Mouse (Mus musculus) heart, embryonic 14.5 days (tissue): Measurements from ENCODE around the gene Pop4. TPM values are rescaled to one million over a fixed set of nuclear protein-coding genes. Genes with fewer than 3 reads are reported as not detected.

ENCODE experiments used
- ATAC-seq: fragments of 200-750 bp; cut with Nextera tagmentation; 2 replicates; pipeline ENCODE4 v1.8.0; 2017; ENCODE audit warnings: low read depth, moderate TSS enrichment; ENCODE audit not compliant: insufficient number of reproducible peaks, insufficient read depth, low FRiP score
- H3K27ac ChIP-seq, 2 experiments: fragments of 200-500 bp in 1 of 2; fragments of 300-500 bp in 1 of 2; sonication (generic) in 1 of 2; replicated peaks in 1 of 2; 2 replicates each; pipeline ENCODE4 v1.5.1; 2012 to 2014; ENCODE audit warnings: low read depth in 2 of 2, low read length in 2 of 2, control low read depth in 1 of 2, mild to moderate bottlenecking in 1 of 2, mixed read lengths in 1 of 2; ENCODE audit not compliant: control insufficient read depth in 1 of 2, insufficient read depth in 1 of 2
- H3K27me3 ChIP-seq: fragments of 300-500 bp; sonication (generic); 2 replicates; pipeline ENCODE4 v1.6.1; 2014; ENCODE audit warnings: mild to moderate bottlenecking, low read length, control low read depth; ENCODE audit not compliant: control insufficient read depth, insufficient read depth
- H3K36me3 ChIP-seq: fragments of 300-500 bp; sonication (generic); 2 replicates; pipeline ENCODE4 v1.6.1; 2014; ENCODE audit warnings: mild to moderate bottlenecking, control low read depth, low read length, mixed read lengths; ENCODE audit not compliant: control insufficient read depth, insufficient read depth
- H3K4me1 ChIP-seq, 2 experiments: fragments of 200-500 bp in 1 of 2; fragments of 300-500 bp in 1 of 2; sonication (generic) in 1 of 2; 2 replicates each; pipeline ENCODE4 v1.6.1; 2012 to 2014; ENCODE audit warnings: low read length in 2 of 2, control low read depth in 1 of 2, mixed read lengths in 1 of 2; ENCODE audit not compliant: control insufficient read depth in 2 of 2, insufficient read depth in 2 of 2
- H3K4me2 ChIP-seq: fragments of 300-500 bp; sonication (generic); 2 replicates; pipeline ENCODE4 v1.6.1; 2014; ENCODE audit warnings: mild to moderate bottlenecking, low read length
- H3K4me3 ChIP-seq, 2 experiments: fragments of 200-500 bp in 1 of 2; fragments of 300-500 bp in 1 of 2; sonication (generic) in 1 of 2; 2 replicates each; pipeline ENCODE4 v1.5.1; 2012 to 2014; ENCODE audit warnings: low read length in 2 of 2, mild to moderate bottlenecking in 2 of 2, control low read depth in 1 of 2, low read depth in 1 of 2, moderate library complexity in 1 of 2; ENCODE audit not compliant: control insufficient read depth in 1 of 2, insufficient read depth in 1 of 2
- H3K9ac ChIP-seq: fragments of 300-500 bp; sonication (generic); 2 replicates; pipeline ENCODE4 v1.6.1; 2014; ENCODE audit warnings: mild to moderate bottlenecking, low read length
- H3K9me3 ChIP-seq: fragments of 300-500 bp; sonication (generic); 2 replicates; pipeline ENCODE4 v1.6.1; 2016; ENCODE audit warnings: low read length, control low read depth; ENCODE audit not compliant: control insufficient read depth
- WGBS: fragments of 180-500 bp; shearing (Covaris S2); extraction: QIAGEN DNeasy Blood & Tissue Kit; methylation state at CpG from one replicate; pipeline ENCODE4 v1.1.7; 2014; 5-methylcytosine and 5-hydroxymethylcytosine counted together
- polyA plus RNA-seq: library from polyadenylated mRNA; unstranded; fragments of >200 nt; fragmentation: Nextera tagmentation; extraction: Ambion mirVana; gene quantifications from 2 replicates; pipeline ENCODE4 v1.2.1, GENCODE M21; 2014

Gene Pop4
- polyA plus RNA-seq, 1 experiment from 2014 or later = 41.2 TPM

- H3K4me3 ChIP-seq = no peak overlapping the region
- H3K4me2 ChIP-seq = no peak overlapping the region
- H3K27me3 ChIP-seq = no peaks in the 10 kb centered on the region
- H3K9ac ChIP-seq = no peak overlapping the region
- H3K9me3 ChIP-seq = no peaks in the 10 kb centered on the region
- ATAC-seq = no peak
- 88% methylated on average over 4 of the region's 4 CpGs for WGBS
- H3K27ac ChIP-seq = no peak overlapping the region
- H3K36me3 ChIP-seq = peaks cover 28% of the 10 kb centered on the region
- peaks cover 9 to 15% of the 10 kb centered on the region in 2 experiments for H3K4me1 ChIP-seq
Measured at GRCm38 (mm10) chr7:38219526-38219925, 51.7 kb downstream of the Pop4 start.

GRCm38 (mm10) chr7:38218631-38219367, 52.4 kb downstream of the Pop4 start:
- ATAC-seq = no peak
- no peaks in the 10 kb centered on the region for H3K27me3 ChIP-seq
- H3K4me3 ChIP-seq = no peak overlapping the region
- no peak overlapping the region for H3K4me2 ChIP-seq
- no peak overlapping the region for H3K9ac ChIP-seq
- H3K36me3 ChIP-seq = peaks cover 28% of the 10 kb centered on the region
- no peak overlapping the region for H3K27ac ChIP-seq
- H3K9me3 ChIP-seq = no peaks in the 10 kb centered on the region
- WGBS = 78% methylated on average over 8 of the region's 8 CpGs
- H3K4me1 ChIP-seq = peaks cover 9 to 14% of the 10 kb centered on the region in 2 experiments

GRCm38 (mm10) chr7:38217417-38218171, 53.6 kb downstream of the Pop4 start:
- no peak overlapping the region for H3K9ac ChIP-seq
- ATAC-seq = peak; percentile 72
- H3K36me3 ChIP-seq = peaks cover 28% of the 10 kb centered on the region
- H3K4me2 ChIP-seq = no peak overlapping the region
- H3K27me3 ChIP-seq = no peaks in the 10 kb centered on the region
- peaks cover 14 to 15% of the 10 kb centered on the region in 2 experiments for H3K4me1 ChIP-seq
- H3K27ac ChIP-seq = peak overlapping the region; percentile 27 to 43; a peak in 2 of 4 replicates
- no peak overlapping the region for H3K4me3 ChIP-seq
- H3K9me3 ChIP-seq = no peaks in the 10 kb centered on the region
- WGBS = 56% methylated on average over 5 of the region's 5 CpGs

GRCm38 (mm10) chr7:38215697-38216096, 55.5 kb downstream of the Pop4 start:
- Histone ChIP-seq H3K36me3 (peaks cover 19% of the 10 kb centered on the region), H3K4me1 (peaks cover 18 to 22% of the 10 kb centered on the region in 2 experiments), H3K4me3 (no peak overlapping the region), H3K4me2 (no peak overlapping the region), H3K27me3 (no peaks in the 10 kb centered on the region), H3K9ac (no peak overlapping the region), H3K9me3 (no peaks in the 10 kb centered on the region), H3K27ac (no peak overlapping the region)
- ATAC-seq = no peak
- 89% methylated on average over 6 of the region's 6 CpGs for WGBS

GRCm38 (mm10) chr7:38215281-38215680, 55.9 kb downstream of the Pop4 start:
- 69% methylated on average over 7 of the region's 7 CpGs for WGBS
- no peak overlapping the region for H3K4me2 ChIP-seq
- H3K27ac ChIP-seq = no peak overlapping the region
- no peak overlapping the region for H3K9ac ChIP-seq
- peaks cover 16% of the 10 kb centered on the region; the same call in 1 of the 2 replicates for H3K36me3 ChIP-seq
- no peaks in the 10 kb centered on the region for H3K9me3 ChIP-seq
- ATAC-seq = no peak
- H3K4me1 ChIP-seq = peaks cover 18 to 22% of the 10 kb centered on the region in 2 experiments
- no peaks in the 10 kb centered on the region for H3K27me3 ChIP-seq
- no peak overlapping the region for H3K4me3 ChIP-seq

- Histone ChIP-seq H3K27me3 (no peaks in the 10 kb centered on the region), H3K4me2 (no peak overlapping the region), H3K27ac (no peak overlapping the region), H3K4me3 (no peak overlapping the region), H3K36me3 (0 out of 2 replicates have a peak, but pooled peaks cover 10% of the 10 kb centered on the region), H3K9ac (no peak overlapping the region), H3K9me3 (no peaks in the 10 kb centered on the region), H3K4me1 (peaks cover 16 to 25% of the 10 kb centered on the region in 2 experiments)
- 62% methylated on average over 5 of the region's 5 CpGs for WGBS
- ATAC-seq = no peak
Measured at GRCm38 (mm10) chr7:38214473-38215214, 56.6 kb downstream of the Pop4 start.

GRCm38 (mm10) chr7:38212651-38213062, 58.6 kb downstream of the Pop4 start:
- no peaks in the 10 kb centered on the region for H3K36me3 ChIP-seq
- no peaks in the 10 kb centered on the region for H3K9me3 ChIP-seq
- no peak overlapping the region for H3K4me3 ChIP-seq
- H3K9ac ChIP-seq = no peak overlapping the region
- no peak overlapping the region for H3K4me2 ChIP-seq
- ATAC-seq = no peak
- no peaks in the 10 kb centered on the region for H3K27me3 ChIP-seq
- no peak overlapping the region; a peak in 1 of 4 replicates for H3K27ac ChIP-seq
- peaks cover 11 to 26% of the 10 kb centered on the region in 2 experiments for H3K4me1 ChIP-seq
- WGBS = 10% methylated on average over 3 of the region's 3 CpGs
